Mouse (Mus musculus): Measurements from ENCODE around the gene Mtln. TPM values are rescaled to one million over a fixed set of nuclear protein-coding genes. Genes with fewer than 3 reads are reported as not detected.

Gene Mtln
- 54.4 and 57.5 TPM in 2 replicates for polyA plus RNA-seq (2015; fragmentation: Nextera tagmentation; extraction: Ambion mirVana)

- peak; percentile 89 for DNase-seq (ENCODE audit: low spot score)
Measured at GRCm38 (mm10) chr2:127791919-127792603, at the start of gene Mtln. Gene Mtln (minus strand): TSS chr2:127792488.

GRCm38 (mm10) chr2:127841402-127841801, 49.1 kb upstream of the Mtln start:
- no peak for DNase-seq (ENCODE audit: low spot score)

- no peak for DNase-seq (ENCODE audit: low spot score)
Measured at GRCm38 (mm10) chr2:127839425-127839824, 47.1 kb upstream of the Mtln start.

GRCm38 (mm10) chr2:127838576-127838975, 46.3 kb upstream of the Mtln start, which contains the start of gene Acoxl:
Gene Acoxl (plus strand): TSS chr2:127838876.
- DNase-seq (ENCODE audit: low spot score) = no peak

GRCm38 (mm10) chr2:127832833-127833190, 40.5 kb upstream of the Mtln start:
- DNase-seq (ENCODE audit: low spot score) = peak; percentile 80

GRCm38 (mm10) chr2:127832103-127832832, 40.0 kb upstream of the Mtln start:
- DNase-seq (ENCODE audit: low spot score) = no peak

GRCm38 (mm10) chr2:127831401-127832102, 39.3 kb upstream of the Mtln start, which contains the start of gene Bub1:
Gene Bub1 (minus strand): TSS chr2:127831865.
- peak; percentile 95 for DNase-seq (ENCODE audit: low spot score)

- DNase-seq (ENCODE audit: low spot score) = no peak
Measured at GRCm38 (mm10) chr2:127789651-127790270, 2.5 kb downstream of the Mtln start.

GRCm38 (mm10) chr2:127789138-127789537, 3.1 kb downstream of the Mtln start:
- DNase-seq (ENCODE audit: low spot score) = peak; percentile 10

- peak; percentile 80 for DNase-seq (ENCODE audit: low spot score)
Measured at GRCm38 (mm10) chr2:127788440-127789116, 3.7 kb downstream of the Mtln start, which contains the start of gene Nphp1. Gene Nphp1 (minus strand): TSS chr2:127788897.

GRCm38 (mm10) chr2:127787226-127787625, 5.1 kb downstream of the Mtln start:
- DNase-seq (ENCODE audit: low spot score) = no peak

GRCm38 (mm10) chr2:127778451-127778850, 13.8 kb downstream of the Mtln start:
- DNase-seq (ENCODE audit: low spot score) = no peak

GRCm38 (mm10) chr2:127775013-127775412, 17.3 kb downstream of the Mtln start:
- no peak for DNase-seq (ENCODE audit: low spot score)

- DNase-seq (ENCODE audit: low spot score) = no peak
Measured at GRCm38 (mm10) chr2:127774578-127774941, 17.7 kb downstream of the Mtln start.

- no peak for DNase-seq (ENCODE audit: low spot score)
Measured at GRCm38 (mm10) chr2:127773938-127774577, 18.2 kb downstream of the Mtln start.

GRCm38 (mm10) chr2:127761587-127761986, 30.7 kb downstream of the Mtln start:
- no peak for DNase-seq (ENCODE audit: low spot score)

- DNase-seq (ENCODE audit: low spot score) = no peak
Measured at GRCm38 (mm10) chr2:127760429-127761000, 31.8 kb downstream of the Mtln start.

GRCm38 (mm10) chr2:127760014-127760413, 32.3 kb downstream of the Mtln start:
- DNase-seq (ENCODE audit: low spot score) = no peak

GRCm38 (mm10) chr2:127759157-127759880, 33.0 kb downstream of the Mtln start:
- no peak for DNase-seq (ENCODE audit: low spot score)
